Mouse (Mus musculus): ENCODE measurements around the gene Capn2.
A peak's percentile ranks its signal among the peaks of the same experiment; 100 is the strongest.

Capn2 gene

GRCm38 (mm10) chr1:182460291-182461244 lies 56.8 kb downstream of the Capn2 start:
- peak; percentile 58 for DNase-seq

GRCm38 (mm10) chr1:182459436-182459835 lies 58.0 kb downstream of the Capn2 start:
- DNase-seq, result no peak

DNA sequence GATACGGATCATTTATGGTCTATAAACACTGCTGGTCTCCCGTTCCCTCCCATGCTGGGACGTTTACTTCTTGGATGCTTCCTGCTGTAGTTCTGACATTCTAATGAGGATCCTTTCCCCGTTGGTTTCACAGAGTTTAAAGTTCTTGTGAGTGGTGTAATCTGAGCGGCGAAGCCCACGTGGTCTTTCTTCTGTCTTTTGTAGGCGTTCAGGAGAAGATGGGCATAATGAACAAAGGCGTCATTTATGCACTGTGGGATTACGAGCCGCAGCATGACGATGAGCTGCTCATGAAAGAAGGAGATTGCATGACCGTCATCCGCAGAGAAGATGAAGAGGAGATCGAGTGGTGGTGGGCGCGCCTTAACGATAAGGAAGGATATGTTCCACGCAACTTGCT lies 58.9 kb downstream of the Capn2 start:
- DNase-seq, result no peak

DNA sequence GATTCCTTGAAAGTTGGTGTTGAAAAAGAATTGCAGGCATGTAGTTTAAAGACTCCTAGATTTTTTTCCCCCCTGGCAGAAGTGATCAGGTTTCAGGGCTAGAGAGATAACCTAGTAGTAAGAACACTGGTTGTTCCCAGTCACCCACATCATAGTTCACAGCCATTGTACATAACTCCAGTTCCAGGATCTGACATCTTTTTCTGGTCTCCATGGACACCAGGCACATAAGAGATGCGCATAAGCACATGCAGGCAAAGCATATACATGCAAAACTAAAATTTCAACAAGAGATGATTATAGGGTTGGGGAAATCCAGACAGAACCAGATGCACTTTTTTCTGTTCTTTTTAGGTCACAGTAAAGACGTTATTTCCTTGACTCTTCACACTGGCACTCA lies 62.3 kb downstream of the Capn2 start:
- no peak for DNase-seq

DNA sequence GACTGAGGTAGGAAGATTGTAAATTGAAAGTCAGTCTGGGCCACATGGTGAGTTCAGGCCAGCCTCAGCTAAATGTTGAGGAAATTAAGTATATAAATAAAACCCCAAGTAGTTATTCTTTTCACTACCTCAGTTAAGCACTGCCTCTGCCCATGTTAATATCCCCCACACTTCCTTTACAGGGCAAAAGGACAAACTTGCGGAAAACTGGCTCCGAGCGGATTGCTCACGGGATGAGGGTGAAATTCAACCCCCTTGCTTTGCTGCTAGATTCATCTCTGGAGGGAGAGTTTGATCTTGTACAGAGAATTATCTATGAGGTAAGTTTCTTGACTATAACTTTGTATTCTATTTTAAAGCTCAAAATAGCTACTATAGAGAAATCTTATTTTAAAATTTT lies 64.9 kb downstream of the Capn2 start:
- DNase-seq, result no peak

- DNase-seq, result no peak
Measured at GRCm38 (mm10) chr1:182448276-182449035, 69.0 kb downstream of the Capn2 start.

- peak; percentile 19 for DNase-seq
Measured at GRCm38 (mm10) chr1:182444116-182444515, 73.3 kb downstream of the Capn2 start.

GRCm38 (mm10) chr1:182441791-182442473 lies 75.5 kb downstream of the Capn2 start:
- DNase-seq, result no peak

DNA sequence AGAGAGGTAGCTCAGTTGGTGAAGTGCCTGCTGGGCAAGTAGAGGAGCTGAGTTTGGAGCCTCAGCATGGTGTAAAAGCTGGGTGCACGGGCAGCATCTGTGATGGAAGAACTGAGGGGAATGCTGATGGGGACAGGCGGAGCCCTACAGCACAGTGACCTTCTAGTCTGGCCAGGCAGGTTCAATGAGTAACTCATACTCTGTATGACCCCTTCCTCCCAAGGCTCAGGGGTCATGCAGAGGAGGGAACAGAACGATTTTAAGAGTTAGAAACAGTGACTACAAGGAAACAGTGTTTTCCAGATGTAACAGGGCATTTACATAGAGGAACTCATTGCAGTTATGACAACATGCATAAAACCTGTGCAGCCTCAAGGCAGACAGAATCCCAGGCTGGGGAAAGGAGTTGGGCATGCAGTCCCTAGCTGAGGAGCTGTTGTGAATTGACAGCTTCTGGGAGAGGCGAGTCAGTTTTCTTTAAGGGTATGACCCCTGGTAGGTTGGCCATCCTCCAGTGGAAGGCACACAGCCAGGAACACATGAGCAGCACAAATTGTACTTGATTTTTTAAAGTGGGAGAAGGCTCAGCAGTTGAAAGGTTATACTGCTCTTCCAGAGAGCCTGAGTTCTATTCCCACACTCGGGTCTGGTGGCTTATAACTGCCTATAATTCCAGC lies 77.7 kb downstream of the Capn2 start:
- DNase-seq, result peak; percentile 89

- no peak for DNase-seq
Measured at GRCm38 (mm10) chr1:182436746-182437145, 80.7 kb downstream of the Capn2 start.

GRCm38 (mm10) chr1:182432059-182432458 lies 85.3 kb downstream of the Capn2 start:
- no peak for DNase-seq

GRCm38 (mm10) chr1:182430676-182431075 lies 86.7 kb downstream of the Capn2 start:
- no peak for DNase-seq

DNA sequence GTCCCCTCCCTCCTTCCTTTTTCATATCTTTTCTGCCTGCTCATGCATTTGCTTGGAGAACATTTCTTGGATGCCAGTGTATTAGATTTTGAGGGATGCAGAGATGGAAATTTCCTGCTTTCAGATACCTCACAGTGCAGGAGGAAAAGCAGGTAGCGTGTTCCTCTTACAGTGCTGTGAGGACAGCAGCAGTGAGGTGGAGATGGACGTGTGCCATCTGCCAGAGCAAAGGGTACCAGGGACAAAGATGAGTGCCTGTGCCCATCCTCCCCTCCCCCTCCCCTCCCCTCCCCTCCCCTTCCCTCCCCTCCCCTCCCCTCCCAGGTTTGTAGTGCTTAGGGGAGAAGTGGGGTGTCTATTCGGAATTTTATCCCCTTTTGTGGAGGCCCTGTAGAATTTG lies 87.6 kb downstream of the Capn2 start:
- DNase-seq, result no peak

DNA sequence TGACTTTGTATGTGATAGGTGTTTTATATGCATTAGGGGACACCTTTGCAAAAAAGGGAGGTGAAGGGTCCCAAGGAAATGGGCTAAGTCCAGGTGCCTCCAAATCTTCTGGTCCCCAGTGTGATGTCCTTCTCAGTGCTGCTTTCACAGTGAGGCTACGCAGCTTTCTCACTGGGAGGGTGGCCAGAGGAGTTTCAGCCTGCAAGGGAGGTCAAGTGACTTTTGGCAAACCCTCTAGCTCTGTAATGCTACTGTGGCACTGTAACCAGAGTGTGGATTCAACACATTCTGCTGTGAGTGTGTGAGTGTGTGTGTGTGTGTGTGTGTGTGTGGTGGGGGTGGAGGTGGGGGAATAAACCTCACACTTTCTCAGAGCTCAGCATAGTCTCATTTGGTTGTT lies 90.0 kb downstream of the Capn2 start:
- peak; percentile 78 for DNase-seq

- DNase-seq, result no peak
Measured at GRCm38 (mm10) chr1:182426444-182426843, 91.0 kb downstream of the Capn2 start.

- DNase-seq, result no peak
Measured at GRCm38 (mm10) chr1:182425176-182425575, 92.2 kb downstream of the Capn2 start.

DNA sequence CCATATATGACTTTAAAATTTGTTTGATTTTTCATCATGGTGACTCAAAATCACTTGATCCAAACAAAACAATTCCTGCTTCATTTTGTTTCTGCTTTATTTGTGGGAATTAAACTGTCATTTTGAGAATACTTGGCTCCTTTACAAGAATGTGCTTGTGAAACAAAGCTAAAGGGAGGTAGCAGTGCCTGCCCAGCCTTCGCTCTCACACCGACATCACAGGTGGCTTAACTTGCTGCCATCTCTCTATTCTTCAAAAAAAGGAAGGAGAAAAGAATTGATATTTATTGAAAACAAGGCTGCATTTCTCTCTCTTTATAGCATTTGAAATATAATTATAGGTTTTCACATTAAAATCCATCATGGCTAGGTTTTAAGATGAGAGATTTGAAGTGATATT lies 93.1 kb downstream of the Capn2 start:
- DNase-seq, result no peak

DNA sequence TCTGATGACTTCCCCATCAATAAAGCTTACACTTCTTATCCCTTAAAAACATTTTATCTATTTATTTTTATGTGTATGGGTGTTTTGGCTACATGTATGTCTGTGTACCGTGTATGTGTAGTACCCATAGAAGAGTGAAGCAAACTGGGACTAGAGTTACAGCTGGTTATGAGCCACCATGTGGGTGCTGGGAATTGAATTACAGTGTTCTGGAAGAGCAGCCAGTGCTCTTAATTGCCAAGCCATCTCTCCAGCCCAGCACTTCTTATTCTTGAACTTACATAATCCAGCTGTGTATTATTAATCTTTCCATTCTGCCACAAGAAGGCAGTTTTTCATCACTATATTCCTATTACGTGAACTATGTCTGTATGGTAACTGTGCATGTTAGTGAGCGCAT lies 97.9 kb downstream of the Capn2 start:
- no peak for DNase-seq
